Mouse (Mus musculus): ENCODE data around the gene Tbc1d10b. TPM values are rescaled to one million over a fixed set of nuclear protein-coding genes. Genes with fewer than 3 reads are reported as not detected.

The Tbc1d10b gene
- total RNA-seq, 4 experiments from 2014 or later = 29.1 to 34.3 (median 32.1) TPM

DNA sequence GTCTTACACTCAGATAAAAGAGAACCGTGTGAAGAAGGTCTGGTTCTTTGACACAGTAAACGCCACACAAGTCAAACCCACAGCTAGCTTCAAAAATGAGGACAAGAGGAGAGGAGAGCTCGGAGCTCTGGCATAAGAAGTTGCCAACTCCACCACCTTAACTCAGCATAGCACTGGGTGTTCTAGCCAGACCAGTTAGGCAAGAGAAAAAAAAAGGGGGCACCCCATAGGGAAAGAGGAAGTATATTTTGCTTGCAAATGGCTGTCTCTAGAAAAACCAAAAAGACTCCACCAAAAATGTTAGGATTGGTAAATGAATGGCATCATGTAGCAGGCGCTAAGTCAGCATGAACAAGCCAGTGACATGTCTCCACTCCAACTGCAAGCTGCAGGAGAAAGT is 44.3 kb downstream of the Tbc1d10b start:
- DNase-seq (ENCODE audit: low spot score in 2 of 2) = no peak

DNA sequence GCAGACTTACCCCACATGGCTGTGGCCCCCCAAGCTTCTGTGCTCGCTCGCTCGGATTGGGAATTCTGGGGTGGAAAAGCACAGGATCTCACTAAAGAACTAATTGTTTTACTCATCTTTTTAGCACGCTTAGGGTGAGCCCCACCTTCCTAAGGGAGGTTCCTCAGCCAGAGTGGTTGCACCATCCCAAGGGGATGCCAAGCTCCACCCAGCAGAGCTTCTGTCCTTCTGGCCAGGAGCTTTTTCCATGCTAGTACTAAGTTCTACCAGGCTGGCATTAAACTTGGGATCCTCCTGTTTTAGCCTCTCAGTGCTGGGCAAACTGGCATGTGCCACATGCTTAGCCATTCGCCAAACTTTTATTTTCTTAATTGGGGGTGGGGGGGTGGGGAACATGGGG is 45.7 kb downstream of the Tbc1d10b start:
- DNase-seq (ENCODE audit: low spot score in 2 of 2) = no peak

DNA sequence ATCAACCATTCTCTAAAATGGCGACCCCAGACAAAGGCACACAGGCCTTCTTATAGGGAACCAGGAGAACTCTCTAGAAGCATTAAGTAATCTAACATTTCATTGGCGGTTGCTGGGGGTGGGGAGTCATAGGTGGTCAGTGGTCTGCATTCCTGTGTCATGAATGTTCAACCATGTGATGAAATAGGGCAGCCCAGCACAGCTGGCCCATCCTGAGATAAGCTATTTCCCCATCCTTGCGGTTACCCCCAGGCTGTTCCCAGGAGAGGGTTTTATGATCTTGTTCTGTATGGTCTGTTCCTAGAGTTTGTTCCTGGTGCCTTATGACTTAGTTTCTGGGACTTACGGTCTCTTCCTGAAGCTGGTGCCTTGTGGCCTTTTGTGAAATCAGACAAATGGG is 50.7 kb downstream of the Tbc1d10b start:
- DNase-seq (ENCODE audit: low spot score in 2 of 2) = no peak

DNA sequence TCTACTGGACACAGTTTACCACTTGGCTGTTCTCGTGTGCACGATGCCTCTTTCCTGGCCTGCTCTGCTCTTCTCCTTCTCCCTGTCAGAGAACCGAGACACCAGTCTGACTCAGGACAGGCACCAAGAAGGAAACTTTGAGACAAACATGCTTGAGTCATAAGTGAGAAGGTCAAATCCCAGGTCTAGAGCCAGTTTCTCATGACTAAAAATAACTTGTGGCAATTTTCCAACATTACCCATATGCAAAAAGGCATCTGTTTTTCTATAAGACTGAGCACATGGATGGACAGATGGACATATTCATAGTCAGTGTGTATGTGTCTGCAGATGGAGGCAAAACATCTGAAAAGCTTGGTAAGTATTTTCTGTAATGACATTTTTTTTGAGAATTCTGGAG is 54.8 kb downstream of the Tbc1d10b start:
- no peak for DNase-seq (ENCODE audit: low spot score in 2 of 2)

DNA sequence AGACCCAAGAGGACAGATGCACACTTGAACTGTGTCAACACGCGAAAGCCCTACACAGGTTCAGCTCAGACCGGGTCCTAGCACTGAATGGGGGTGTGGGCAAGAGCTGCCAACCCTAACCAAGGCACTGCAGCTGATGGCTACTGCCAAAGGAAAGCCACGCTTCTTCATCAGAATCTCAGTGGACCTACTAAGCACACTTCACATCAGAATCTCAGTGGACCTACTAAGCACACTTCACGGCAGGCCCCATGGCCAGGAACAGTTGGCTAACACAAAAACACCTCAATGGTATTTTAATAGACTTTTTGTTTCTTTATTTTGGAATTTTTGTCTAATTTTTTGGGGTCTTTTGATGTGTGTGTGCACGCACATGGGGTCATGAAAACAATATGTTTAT is 55.8 kb downstream of the Tbc1d10b start:
- DNase-seq (ENCODE audit: low spot score in 2 of 2) = no peak

DNA sequence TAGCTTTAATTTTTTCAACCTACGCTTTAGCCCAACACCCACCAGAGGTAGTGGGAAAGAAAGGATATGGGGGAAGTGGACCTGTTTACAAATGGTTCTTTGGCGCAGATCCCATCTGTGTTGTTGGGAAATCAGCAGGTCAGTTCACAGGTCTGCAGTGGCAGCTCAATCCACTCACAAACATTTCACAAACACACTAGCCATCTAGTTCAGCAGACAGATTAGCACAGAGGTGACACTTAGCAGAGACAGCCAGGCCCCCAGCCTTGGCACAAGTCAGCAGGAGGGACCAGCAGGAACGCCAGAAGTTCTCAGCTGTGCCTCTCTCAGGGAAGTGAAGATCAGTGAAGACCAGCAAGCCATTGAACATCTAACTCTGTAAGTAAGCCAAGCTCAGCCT is 60.4 kb downstream of the Tbc1d10b start:
- DNase-seq (ENCODE audit: low spot score in 2 of 2) = no peak

Other genes starting within 250 kb of the Tbc1d10b start
- gene Cdipt, start 232.6 kb downstream of the Tbc1d10b start, total RNA-seq (2022) = 10 to 100 TPM; 27.4 to 34.9 (median 33.3) TPM
- gene Cdiptos, start 232.4 kb downstream of the Tbc1d10b start, total RNA-seq (2022) = under 1 TPM in 1 of 4 experiments, not detected in 3; 0.24 TPM
- gene Mvp, start 193.8 kb downstream of the Tbc1d10b start, total RNA-seq (2022) = 10 to 100 TPM; 26.7 to 48.3 (median 34.8) TPM
- gene Pagr1b, start 192.0 kb downstream of the Tbc1d10b start, total RNA-seq (2022) = under 1 TPM in 1 of 4 experiments, not detected in 3; 0.67 TPM
- 10 to 100 TPM in 1 of 4 experiments, 1 to 10 TPM in 3; 1.3 to 17.6 (median 5.2) TPM for gene Pagr1a, start 191.1 kb downstream of the Tbc1d10b start, total RNA-seq (2022)
- 10 to 100 TPM in 3 of 4 experiments, 1 to 10 TPM in 1; 4.0 to 20.7 (median 14.7) TPM for gene Gm42742, start 187.4 kb downstream of the Tbc1d10b start, total RNA-seq (2022)
- under 1 TPM in 3 of 4 experiments, not detected in 1; 0.31 to 0.72 (median 0.65) TPM for gene Prrt2, start 187.3 kb downstream of the Tbc1d10b start, total RNA-seq (2022)
- 10 to 100 TPM; 67.1 to 73.4 (median 72.5) TPM for gene Maz, start 181.4 kb downstream of the Tbc1d10b start, total RNA-seq (2022)
- 1 to 10 TPM in 1 of 4 experiments, under 1 TPM in 1, not detected in 2; 0.82 to 1.8 TPM for gene Kif22, start 166.0 kb downstream of the Tbc1d10b start, total RNA-seq (2022)
- not detected for gene Zg16, start 121.1 kb downstream of the Tbc1d10b start, total RNA-seq (2022)
- gene AI467606, start 117.1 kb downstream of the Tbc1d10b start, total RNA-seq (2022) = under 1 TPM; 0.12 to 0.74 (median 0.25) TPM
- under 1 TPM in 3 of 4 experiments, not detected in 1; 0.18 to 0.29 (median 0.27) TPM for gene Qprt, start 86.2 kb downstream of the Tbc1d10b start, total RNA-seq (2022)
- under 1 TPM in 3 of 4 experiments, not detected in 1; 0.07 to 0.13 (median 0.13) TPM for gene Spn, start 70.6 kb downstream of the Tbc1d10b start, total RNA-seq (2022)
- gene Cd2bp2, start 12.4 kb downstream of the Tbc1d10b start, total RNA-seq (2022) = 10 to 100 TPM; 25.2 to 35.0 (median 32.7) TPM
- gene Mylpf, start 422 bp upstream of the Tbc1d10b start, total RNA-seq (2022) = over 10,000 TPM; 27,006 to 32,685 (median 27,393) TPM
- gene Zfp553, start 24.6 kb upstream of the Tbc1d10b start, total RNA-seq (2022) = 1 to 10 TPM; 4.2 to 5.5 (median 4.8) TPM
- gene Sept1, start 24.7 kb upstream of the Tbc1d10b start, total RNA-seq (2022) = 1 to 10 TPM; 1.0 to 2.8 (median 1.4) TPM
- 10 to 100 TPM; 13.7 to 21.0 (median 18.3) TPM for gene Zfp771, start 35.8 kb upstream of the Tbc1d10b start, total RNA-seq (2022)
- gene Dctpp1, start 52.2 kb upstream of the Tbc1d10b start, total RNA-seq (2022) = 10 to 100 TPM; 31.3 to 38.3 (median 33.9) TPM
- 10 to 100 TPM; 38.1 to 45.4 (median 41.6) TPM for gene Sephs2, start 65.6 kb upstream of the Tbc1d10b start, total RNA-seq (2022)
- under 1 TPM; 0.07 to 0.25 (median 0.17) TPM for gene Itgal, start 87.8 kb upstream of the Tbc1d10b start, total RNA-seq (2022)
- gene Zfp768, start 137.1 kb upstream of the Tbc1d10b start, total RNA-seq (2022) = 10 to 100 TPM; 39.1 to 55.1 (median 41.1) TPM
- gene Zfp747, start 167.6 kb upstream of the Tbc1d10b start, total RNA-seq (2022) = 1 to 10 TPM; 3.0 to 3.4 (median 3.1) TPM
- 1 to 10 TPM; 1.5 to 2.5 (median 2.1) TPM for gene 9130019O22Rik, start 178.7 kb upstream of the Tbc1d10b start, total RNA-seq (2022)
- gene E430018J23Rik, start 185.2 kb upstream of the Tbc1d10b start, total RNA-seq (2022) = 1 to 10 TPM; 1.6 to 2.2 (median 1.7) TPM
- gene Zfp764, start 198.4 kb upstream of the Tbc1d10b start, total RNA-seq (2022) = 1 to 10 TPM; 1.4 to 2.3 (median 1.9) TPM
- gene Zfp688, start 213.6 kb upstream of the Tbc1d10b start, total RNA-seq (2022) = 1 to 10 TPM; 1.3 to 3.4 (median 2.2) TPM
- gene Zfp689, start 240.7 kb upstream of the Tbc1d10b start, total RNA-seq (2022) = 1 to 10 TPM in 3 of 4 experiments, under 1 TPM in 1; 0.88 to 1.3 (median 1.2) TPM